Mouse (Mus musculus) erythroblast, embryonic 14.5 days (primary cell): ENCODE results near the gene Cdk2ap1.

Source experiments
- GATA1 ChIP-seq: IDR thresholded peaks from 2 replicates; pipeline ENCODE4 v1.6.1; 2012; ENCODE audit warnings: low read length, inconsistent platforms, mixed read lengths
- TAL1 ChIP-seq: IDR thresholded peaks from 3 replicates; pipeline ENCODE4 v1.6.1; 2012; ENCODE audit warnings: low read length, inconsistent platforms, mixed read lengths

GRCm38 (mm10) chr5:124376401-124376800 lies 13.5 kb upstream of the Cdk2ap1 start:
- TF ChIP-seq TAL1, result no peak
- no peak for TF ChIP-seq GATA1
